Mouse (Mus musculus) G1E-ER4 (cell line): ENCODE data around the gene Dis3l2. TPM values are rescaled to one million over a fixed set of nuclear protein-coding genes. Genes with fewer than 3 reads are reported as not detected.

ENCODE experiments used
- GATA1 ChIP-seq: IDR thresholded peaks from one replicate; pipeline ENCODE4 v1.8.0; 2012; ENCODE audit warnings: low read length, inconsistent platforms
- polyA plus RNA-seq: library from polyadenylated mRNA; stranded (reverse); fragments of >175 nt; gene quantifications from 2 replicates; pipeline ENCODE4 v1.2.3, GENCODE M21; 2012

Gene Dis3l2
- polyA plus RNA-seq, 1 experiment, result 20.3 TPM

- no peak for TF ChIP-seq GATA1
Observed at GRCm38 (mm10) chr1:86951501-86952205, 248.0 kb downstream of the Dis3l2 start.

- no peak for TF ChIP-seq GATA1
Observed at GRCm38 (mm10) chr1:86955801-86956200, 252.2 kb downstream of the Dis3l2 start.

GRCm38 (mm10) chr1:86968261-86968964 is 264.8 kb downstream of the Dis3l2 start:
- no peak for TF ChIP-seq GATA1

GRCm38 (mm10) chr1:86969173-86969725 is 265.6 kb downstream of the Dis3l2 start:
- no peak for TF ChIP-seq GATA1

GRCm38 (mm10) chr1:86972693-86973092 is 269.1 kb downstream of the Dis3l2 start:
- TF ChIP-seq GATA1, result no peak

GRCm38 (mm10) chr1:86977018-86977417 is 273.4 kb downstream of the Dis3l2 start:
- no peak for TF ChIP-seq GATA1

GRCm38 (mm10) chr1:86986372-86986771 is 282.8 kb downstream of the Dis3l2 start:
- no peak for TF ChIP-seq GATA1

- no peak for TF ChIP-seq GATA1
Observed at GRCm38 (mm10) chr1:86992849-86993248, 289.2 kb downstream of the Dis3l2 start.

- no peak for TF ChIP-seq GATA1
Observed at GRCm38 (mm10) chr1:86994023-86994422, 290.4 kb downstream of the Dis3l2 start.

- TF ChIP-seq GATA1, result no peak
Observed at GRCm38 (mm10) chr1:86998051-86998450, 294.4 kb downstream of the Dis3l2 start.

- TF ChIP-seq GATA1, result no peak
Observed at GRCm38 (mm10) chr1:87001365-87001764, 297.8 kb downstream of the Dis3l2 start.

GRCm38 (mm10) chr1:87002545-87003168 is 299.0 kb downstream of the Dis3l2 start:
- TF ChIP-seq GATA1, result no peak

GRCm38 (mm10) chr1:87003169-87003552 is 299.6 kb downstream of the Dis3l2 start:
- no peak for TF ChIP-seq GATA1

GRCm38 (mm10) chr1:87006425-87006824 is 302.8 kb downstream of the Dis3l2 start:
- TF ChIP-seq GATA1, result no peak

GRCm38 (mm10) chr1:87008211-87008610 is 304.6 kb downstream of the Dis3l2 start:
- TF ChIP-seq GATA1, result no peak

GRCm38 (mm10) chr1:87009156-87009555 is 305.5 kb downstream of the Dis3l2 start:
- TF ChIP-seq GATA1, result no peak

GRCm38 (mm10) chr1:87010629-87011330 is 307.2 kb downstream of the Dis3l2 start:
- TF ChIP-seq GATA1, result no peak
